Mouse (Mus musculus): Measurements from ENCODE around the gene Cmah. TPM values are rescaled to one million over a fixed set of nuclear protein-coding genes. Genes with fewer than 3 reads are reported as not detected.
"Not testable (repeated sequence)": the region's sequence is repeated elsewhere in the genome, so short reads cannot be mapped to it uniquely, and the experiment has no call there.

Gene Cmah
- polyA plus RNA-seq, 1 experiment from 2014 or later, result 0.19 TPM

GRCm38 (mm10) chr13:24392655-24393054 lies 65.5 kb downstream of the Cmah start:
- no peak overlapping the region for H3K9ac ChIP-seq (replicated peaks)
- no peak overlapping the region for H3K27ac ChIP-seq
- peaks cover 13% of the 10 kb centered on the region for H3K4me1 ChIP-seq (replicated peaks)
- no peak overlapping the region for H3K4me3 ChIP-seq (replicated peaks)
- H3K4me2 ChIP-seq, result no peak overlapping the region
- H3K36me3 ChIP-seq, result no peaks in the 10 kb centered on the region
- no peak for ATAC-seq (ENCODE audit: insufficient number of reproducible peaks, insufficient read depth, low FRiP score, low TSS enrichment, low read depth)
- WGBS, result 64% methylated on average over 4 of the region's 4 CpGs
- no peaks in the 10 kb centered on the region for H3K9me3 ChIP-seq
- no peaks in the 10 kb centered on the region for H3K27me3 ChIP-seq

DNA sequence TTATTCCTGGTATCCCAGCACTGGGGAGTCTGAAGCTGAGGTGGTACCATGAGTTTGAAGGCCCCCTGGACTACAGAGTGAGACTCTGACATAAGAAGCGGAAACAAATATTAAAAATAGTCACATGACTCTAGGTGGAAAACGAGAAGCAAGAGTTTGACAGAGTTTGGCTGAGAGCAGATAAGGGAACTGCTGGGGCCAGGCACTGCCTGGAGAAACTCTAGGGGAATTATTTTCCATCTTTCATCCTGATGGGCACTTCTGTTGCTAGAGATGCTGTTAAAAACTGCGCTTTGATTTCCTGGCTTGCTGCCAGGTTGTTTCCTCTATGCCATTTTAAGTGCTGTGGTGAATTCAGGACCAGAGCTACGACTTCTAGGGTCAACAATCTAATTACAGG lies 65.9 kb downstream of the Cmah start:
- no peak overlapping the region for H3K27ac ChIP-seq
- no peak overlapping the region for H3K9ac ChIP-seq (replicated peaks)
- no peak overlapping the region for H3K4me2 ChIP-seq
- ATAC-seq (ENCODE audit: insufficient number of reproducible peaks, insufficient read depth, low FRiP score, low TSS enrichment, low read depth), result no peak
- H3K4me3 ChIP-seq (replicated peaks), result no peak overlapping the region
- no peaks in the 10 kb centered on the region for H3K36me3 ChIP-seq
- no peaks in the 10 kb centered on the region for H3K27me3 ChIP-seq
- H3K4me1 ChIP-seq (replicated peaks), result peaks cover 13% of the 10 kb centered on the region
- H3K9me3 ChIP-seq, result no peaks in the 10 kb centered on the region
- 37% methylated on average over 4 of the region's 4 CpGs for WGBS

- no peak for ATAC-seq (ENCODE audit: insufficient number of reproducible peaks, insufficient read depth, low FRiP score, low TSS enrichment, low read depth)
- H3K4me2 ChIP-seq, result no peak overlapping the region
- no peak overlapping the region for H3K4me3 ChIP-seq (replicated peaks)
- 91% methylated on average over 4 of the region's 4 CpGs for WGBS
- peaks cover 13% of the 10 kb centered on the region for H3K4me1 ChIP-seq (replicated peaks)
- no peaks in the 10 kb centered on the region for H3K27me3 ChIP-seq
- no peak overlapping the region for H3K9ac ChIP-seq (replicated peaks)
- no peaks in the 10 kb centered on the region for H3K36me3 ChIP-seq
- no peak overlapping the region for H3K27ac ChIP-seq
- no peaks in the 10 kb centered on the region for H3K9me3 ChIP-seq
These were observed 68.6 kb downstream of the Cmah start for GRCm38 (mm10) chr13:24395815-24396214.

DNA sequence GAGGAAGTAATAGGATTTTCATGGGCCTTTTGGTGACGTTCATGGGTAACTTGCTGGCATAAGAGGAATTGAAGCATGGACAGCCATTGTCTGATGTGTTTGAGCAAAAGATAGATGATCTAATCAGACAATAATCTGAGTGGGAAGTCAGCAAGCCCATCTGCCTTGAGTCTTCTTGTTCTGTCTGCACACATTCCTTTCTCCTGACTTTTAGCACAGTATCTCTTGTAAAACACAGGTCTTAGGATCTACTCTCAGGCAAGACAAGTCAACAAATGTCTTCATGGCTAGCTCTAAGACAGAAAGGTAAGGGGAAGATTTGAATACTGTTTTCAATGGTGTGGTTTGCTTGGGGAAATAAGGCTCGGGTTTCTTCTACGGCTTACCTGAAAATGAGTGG lies 70.0 kb downstream of the Cmah start:
- Histone ChIP-seq H3K9ac (replicated peaks) (no peak overlapping the region), H3K27me3 (peaks cover 3% of the 10 kb centered on the region), H3K27ac (no peak overlapping the region), H3K4me1 (replicated peaks) (peaks cover 18% of the 10 kb centered on the region), H3K4me3 (replicated peaks) (no peak overlapping the region), H3K9me3 (no peaks in the 10 kb centered on the region), H3K4me2 (no peak overlapping the region), H3K36me3 (no peaks in the 10 kb centered on the region)
- WGBS, result 87% methylated on average over 3 of the region's 3 CpGs
- no peak for ATAC-seq (ENCODE audit: insufficient number of reproducible peaks, insufficient read depth, low FRiP score, low TSS enrichment, low read depth)

- ATAC-seq (ENCODE audit: insufficient number of reproducible peaks, insufficient read depth, low FRiP score, low TSS enrichment, low read depth), result no peak
- H3K27me3 ChIP-seq, result peaks cover 3% of the 10 kb centered on the region
These were observed 71.3 kb downstream of the Cmah start for GRCm38 (mm10) chr13:24398488-24398887.

GRCm38 (mm10) chr13:24401821-24402220 lies 74.6 kb downstream of the Cmah start:
- H3K4me2 ChIP-seq, result peak overlapping the region; percentile 42
- not testable (repeated sequence) for H3K9me3 ChIP-seq; H3K27me3 ChIP-seq; H3K27ac ChIP-seq; H3K36me3 ChIP-seq; ATAC-seq (ENCODE audit: insufficient number of reproducible peaks, insufficient read depth, low FRiP score, low TSS enrichment, low read depth); H3K9ac ChIP-seq (replicated peaks)
- peak overlapping the region; percentile 12 for H3K4me3 ChIP-seq (replicated peaks)
- 21% methylated on average over 11 of the region's 11 CpGs for WGBS
- H3K4me1 ChIP-seq (replicated peaks), result peaks cover 15% of the 10 kb centered on the region; the same call in 1 of the 2 replicates

More at GRCm38 (mm10) chr13:24398488-24398887, 71.3 kb downstream of the Cmah start:
- Histone ChIP-seq H3K4me2 (no peak overlapping the region), H3K4me1 (replicated peaks) (peaks cover 18% of the 10 kb centered on the region; the same call in 1 of the 2 replicates), H3K4me3 (replicated peaks) (no peak overlapping the region), H3K9me3 (no peaks in the 10 kb centered on the region), H3K36me3 (no peaks in the 10 kb centered on the region), H3K9ac (replicated peaks) (no peak overlapping the region), H3K27ac (no peak overlapping the region)
- WGBS, result 78% methylated on average over 3 of the region's 3 CpGs

- H3K4me3 ChIP-seq (replicated peaks), result no peak overlapping the region
- ATAC-seq (ENCODE audit: insufficient number of reproducible peaks, insufficient read depth, low FRiP score, low TSS enrichment, low read depth), result no peak
- peaks cover 15% of the 10 kb centered on the region; the same call in 1 of the 2 replicates for H3K4me1 ChIP-seq (replicated peaks)
- peaks cover 3% of the 10 kb centered on the region for H3K27me3 ChIP-seq
- no peak overlapping the region for H3K9ac ChIP-seq (replicated peaks)
- no peak overlapping the region for H3K27ac ChIP-seq
- no peaks in the 10 kb centered on the region for H3K9me3 ChIP-seq
- no peaks in the 10 kb centered on the region for H3K36me3 ChIP-seq
- no peak overlapping the region for H3K4me2 ChIP-seq
These were observed 75.8 kb downstream of the Cmah start for GRCm38 (mm10) chr13:24403054-24403453.

- WGBS, result 87% methylated on average over 2 of the region's 2 CpGs
- no peak for ATAC-seq (ENCODE audit: insufficient number of reproducible peaks, insufficient read depth, low FRiP score, low TSS enrichment, low read depth)
- no peak overlapping the region for H3K4me3 ChIP-seq (replicated peaks)
- H3K4me1 ChIP-seq (replicated peaks), result peaks cover 14% of the 10 kb centered on the region; the same call in 1 of the 2 replicates
- no peaks in the 10 kb centered on the region for H3K9me3 ChIP-seq
- no peak overlapping the region for H3K9ac ChIP-seq (replicated peaks)
- peaks cover 7% of the 10 kb centered on the region for H3K27me3 ChIP-seq
- no peak overlapping the region for H3K27ac ChIP-seq
- no peaks in the 10 kb centered on the region for H3K36me3 ChIP-seq
- H3K4me2 ChIP-seq, result no peak overlapping the region
These were observed 79.6 kb downstream of the Cmah start for GRCm38 (mm10) chr13:24406847-24407246.

- Histone ChIP-seq H3K4me2 (no peak overlapping the region), H3K27ac (no peak overlapping the region), H3K9me3 (no peaks in the 10 kb centered on the region), H3K36me3 (no peaks in the 10 kb centered on the region), H3K4me3 (replicated peaks) (no peak overlapping the region), H3K9ac (replicated peaks) (no peak overlapping the region), H3K4me1 (replicated peaks) (no peaks in the 10 kb centered on the region), H3K27me3 (peaks cover 6% of the 10 kb centered on the region; the same call in 1 of the 2 replicates)
- no peak for ATAC-seq (ENCODE audit: insufficient number of reproducible peaks, insufficient read depth, low FRiP score, low TSS enrichment, low read depth)
- 70% methylated on average over 4 of the region's 4 CpGs for WGBS
These were observed 87.5 kb downstream of the Cmah start for GRCm38 (mm10) chr13:24414635-24415206.

- Histone ChIP-seq H3K27me3 (peaks cover 9% of the 10 kb centered on the region; the same call in 1 of the 2 replicates), H3K4me1 (replicated peaks) (no peaks in the 10 kb centered on the region), H3K9ac (replicated peaks) (no peak overlapping the region), H3K36me3 (no peaks in the 10 kb centered on the region), H3K9me3 (no peaks in the 10 kb centered on the region), H3K27ac (no peak overlapping the region), H3K4me2 (no peak overlapping the region), H3K4me3 (replicated peaks) (no peak overlapping the region)
- ATAC-seq (ENCODE audit: insufficient number of reproducible peaks, insufficient read depth, low FRiP score, low TSS enrichment, low read depth), result no peak
- 69% methylated on average over 13 of the region's 13 CpGs for WGBS
These were observed 88.5 kb downstream of the Cmah start for GRCm38 (mm10) chr13:24415506-24416206.

DNA sequence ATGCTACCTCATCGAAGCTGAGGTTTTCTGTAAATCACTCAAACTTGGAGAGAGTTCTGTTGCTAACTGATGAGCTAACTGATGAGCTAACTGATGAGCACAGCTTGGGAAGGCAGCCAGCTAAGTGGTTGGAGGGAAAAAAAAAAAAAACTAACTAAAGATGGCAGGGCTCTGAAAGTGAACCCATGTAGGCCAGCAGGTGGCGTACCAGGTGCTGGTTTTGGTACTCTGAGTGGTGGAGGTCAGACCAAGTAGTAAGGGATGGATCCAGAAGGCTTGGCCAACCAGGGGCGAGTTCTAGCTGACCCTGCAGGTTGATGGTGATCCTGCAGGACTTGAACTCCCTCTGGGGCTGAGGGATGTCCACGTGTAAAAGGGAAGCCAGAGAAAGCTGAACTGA lies 89.2 kb downstream of the Cmah start:
- Histone ChIP-seq H3K4me3 (replicated peaks) (no peak overlapping the region), H3K4me2 (no peak overlapping the region), H3K27me3 (peaks cover 9% of the 10 kb centered on the region; the same call in 1 of the 2 replicates), H3K9me3 (no peaks in the 10 kb centered on the region), H3K4me1 (replicated peaks) (no peaks in the 10 kb centered on the region), H3K27ac (no peak overlapping the region), H3K36me3 (no peaks in the 10 kb centered on the region), H3K9ac (replicated peaks) (no peak overlapping the region)
- WGBS, result 44% methylated on average over 4 of the region's 4 CpGs
- ATAC-seq (ENCODE audit: insufficient number of reproducible peaks, insufficient read depth, low FRiP score, low TSS enrichment, low read depth), result no peak
